ENCODE assay signal across 8 mouse cellular contexts in genomic region chr11:82780983-82781903, GRCm38 (mm10). TPM values are rescaled to one million over a fixed set of nuclear protein-coding genes. Genes with fewer than 3 reads are reported as not detected.
DNase-seq lines count a peak whose midpoint lies in the region; ATAC-seq and TF ChIP-seq lines count a peak whose summit lies in the region.

TSS of gene Lig3 (plus strand) at chr11:82781108.

- peak within 1 kb of the TSS; percentile 96 for H3K9ac ChIP-seq in kidney, embryonic 14.5 days (ENCODE audit: low read depth, low read length)
- H3K9ac ChIP-seq in limb, embryonic 15.5 days, result peak within 1 kb of the TSS; percentile 94

- no peak for TF ChIP-seq CTCF in bone marrow macrophage, adult 2 months (IDR thresholded peaks at IDR 0.05; ENCODE audit: low read depth, low read length)
- no peak for TF ChIP-seq CTCF in embryonic fibroblast, embryonic 13.5 days (IDR thresholded peaks at IDR 0.05; ENCODE audit: borderline replicate concordance, insufficient read depth, low read length)

- H3K9me3 ChIP-seq in kidney, embryonic 14.5 days (ENCODE audit: control insufficient read depth, low read length), result no peaks in the 10 kb centered on the region
- no peaks in the 10 kb centered on the region for H3K9me3 ChIP-seq in limb, embryonic 15.5 days

- H3K27me3 ChIP-seq in kidney, embryonic 14.5 days (ENCODE audit: control insufficient read depth, insufficient read depth, low read length), result no peaks in the 10 kb centered on the region
- H3K27me3 ChIP-seq in limb, embryonic 15.5 days, result no peaks in the 10 kb centered on the region

- DNase-seq in A20 (ENCODE audit: low read depth, low spot score), result peak; percentile 95
- DNase-seq in heart, adult 9 months (ENCODE audit: low spot score in 2 of 2), result peak; percentile 91 to 94
- DNase-seq in monocyte, adult 2 months (ENCODE audit: low read depth in 1 of 2, low spot score in 2 of 2), result peak; percentile 66 to 86
- peak; percentile 92 to 93 for DNase-seq in spleen, postnatal 36 days (ENCODE audit: low spot score in 2 of 2)

- no peak for TF ChIP-seq POLR2A in bone marrow macrophage, adult 2 months (IDR thresholded peaks at IDR 0.05; ENCODE audit: borderline replicate concordance, low read depth, low read length)
- TF ChIP-seq POLR2A in embryonic fibroblast, embryonic 13.5 days (IDR thresholded peaks at IDR 0.05; ENCODE audit: low read depth, low read length), result peak; percentile 85

- under 1% methylated on average over 79 of the region's 90 CpGs for WGBS in kidney, embryonic 14.5 days
- WGBS in limb, embryonic 15.5 days, result under 1% methylated on average over 75 of the region's 90 CpGs

- H3K4me3 ChIP-seq in bone marrow macrophage, adult 2 months (ENCODE audit: insufficient read depth, low read length), result peak within 1 kb of the TSS; percentile 76
- H3K4me3 ChIP-seq in embryonic fibroblast, embryonic 13.5 days (ENCODE audit: insufficient read depth, low read length), result peak within 1 kb of the TSS; percentile 97
- H3K4me3 ChIP-seq in kidney, embryonic 14.5 days (ENCODE audit: low read length), result peak within 1 kb of the TSS; percentile 82
- peak within 1 kb of the TSS; percentile 93 for H3K4me3 ChIP-seq in limb, embryonic 15.5 days

- H3K4me2 ChIP-seq in kidney, embryonic 14.5 days (replicated peaks; ENCODE audit: low read depth, low read length), result peak within 1 kb of the TSS; percentile 73
- H3K4me2 ChIP-seq in limb, embryonic 15.5 days, result peak within 1 kb of the TSS; percentile 57

- peak; percentile 96 for ATAC-seq in kidney, embryonic 14.5 days (ENCODE audit: low FRiP score, low TSS enrichment)
- peak; percentile 96 for ATAC-seq in limb, embryonic 15.5 days (ENCODE audit: insufficient number of reproducible peaks, low FRiP score, low TSS enrichment, low read depth)

- peaks cover 17% of the 10 kb centered on the region for H3K4me1 ChIP-seq in bone marrow macrophage, adult 2 months (ENCODE audit: control insufficient read depth, insufficient read depth, low read length)
- no peaks in the 10 kb centered on the region for H3K4me1 ChIP-seq in embryonic fibroblast, embryonic 13.5 days (ENCODE audit: control insufficient read depth, insufficient read depth, low read length)
- H3K4me1 ChIP-seq in kidney, embryonic 14.5 days (ENCODE audit: control insufficient read depth, insufficient read depth, low read length), result peaks cover 8% of the 10 kb centered on the region; the same call in 1 of the 2 replicates
- H3K4me1 ChIP-seq in limb, embryonic 15.5 days, result peaks cover 12% of the 10 kb centered on the region

- peak within 1 kb of the TSS; percentile 83 for H3K27ac ChIP-seq in bone marrow macrophage, adult 2 months (ENCODE audit: insufficient read depth, low read depth, low read length)
- peak within 1 kb of the TSS; percentile 92 for H3K27ac ChIP-seq in embryonic fibroblast, embryonic 13.5 days (ENCODE audit: insufficient read depth, low read length)
- peak within 1 kb of the TSS; percentile 88 for H3K27ac ChIP-seq in kidney, embryonic 14.5 days (ENCODE audit: low read depth, low read length)
- peak within 1 kb of the TSS; percentile 99 for H3K27ac ChIP-seq in limb, embryonic 15.5 days

- H3K36me3 ChIP-seq in kidney, embryonic 14.5 days (ENCODE audit: control insufficient read depth, insufficient read depth, low read length), result peaks cover 32% of the 10 kb centered on the region; the same call in 1 of the 2 replicates
- peaks cover 27% of the 10 kb centered on the region for H3K36me3 ChIP-seq in limb, embryonic 15.5 days

RNA-seq across cellular contexts. Expression of gene Lig3, which starts in this region (rescaled TPM):
- polyA plus RNA-seq in bone marrow macrophage, adult 2 months (2012; ENCODE audit: insufficient read depth, insufficient read length, missing spikeins), result 6.6 and 9.0 TPM in 2 replicates
- polyA plus RNA-seq in embryonic fibroblast, embryonic 13.5 days (2011; ENCODE audit: insufficient read length, low read depth, missing spikeins), result 28.5 and 30.5 TPM in 2 replicates
- polyA plus RNA-seq in kidney, embryonic 14.5 days (2014; fragmentation: Nextera tagmentation; extraction: Ambion mirVana), result 21.9 and 40.4 TPM in 2 replicates
- 26.4 and 30.6 TPM in 2 replicates for polyA plus RNA-seq in limb, embryonic 15.5 days (2015; fragmentation: Nextera tagmentation; extraction: Ambion mirVana)

Comparison
In these comparisons a context has a peak if more than half of its experiments do, and no peak if none do; other contexts are left out.
1. Peak in every context shown above with its lines: DNase-seq, ATAC-seq, H3K4me3 ChIP-seq and H3K27ac ChIP-seq.